Mouse (Mus musculus) Muller cell, postnatal 12 days (primary cell): ENCODE results near the gene Snai1.

Source experiments
- DNase-seq: peaks from one replicate; pipeline ENCODE4 v3.0.0-alpha.2; 2015; ENCODE audit errors: inconsistent ontology term

Snai1 gene

GRCm38 (mm10) chr2:167550341-167550854 is 12.4 kb downstream of the Snai1 start:
- no peak for DNase-seq

GRCm38 (mm10) chr2:167551342-167551920 is 13.4 kb downstream of the Snai1 start:
- no peak for DNase-seq

- DNase-seq, result no peak
Observed at GRCm38 (mm10) chr2:167552292-167552691, 14.3 kb downstream of the Snai1 start.

- DNase-seq, result peak; percentile 87
Observed at GRCm38 (mm10) chr2:167552927-167553402, 15.0 kb downstream of the Snai1 start.

- DNase-seq, result no peak
Observed at GRCm38 (mm10) chr2:167555766-167556165, 17.8 kb downstream of the Snai1 start.

- DNase-seq, result no peak
Observed at GRCm38 (mm10) chr2:167559413-167559812, 21.4 kb downstream of the Snai1 start.

- peak; percentile 72 for DNase-seq
Observed at GRCm38 (mm10) chr2:167562101-167562500, 24.1 kb downstream of the Snai1 start.

GRCm38 (mm10) chr2:167563035-167563434 is 25.0 kb downstream of the Snai1 start:
- DNase-seq, result no peak

- DNase-seq, result no peak
Observed at GRCm38 (mm10) chr2:167563703-167564102, 25.7 kb downstream of the Snai1 start.

- DNase-seq, result no peak
Observed at GRCm38 (mm10) chr2:167564551-167565311, 26.7 kb downstream of the Snai1 start.

- no peak for DNase-seq
Observed at GRCm38 (mm10) chr2:167565312-167565656, 27.3 kb downstream of the Snai1 start.

GRCm38 (mm10) chr2:167565682-167566081 is 27.7 kb downstream of the Snai1 start:
- DNase-seq, result no peak

- no peak for DNase-seq
Observed at GRCm38 (mm10) chr2:167568112-167568511, 30.1 kb downstream of the Snai1 start.

GRCm38 (mm10) chr2:167569934-167570651 is 32.1 kb downstream of the Snai1 start:
- DNase-seq, result peak; percentile 68

GRCm38 (mm10) chr2:167570815-167571214 is 32.8 kb downstream of the Snai1 start:
- DNase-seq, result no peak

- no peak for DNase-seq
Observed at GRCm38 (mm10) chr2:167571442-167572220, 33.6 kb downstream of the Snai1 start.

GRCm38 (mm10) chr2:167574814-167575213 is 36.8 kb downstream of the Snai1 start:
- DNase-seq, result peak; percentile 95

- no peak for DNase-seq
Observed at GRCm38 (mm10) chr2:167575581-167575980, 37.6 kb downstream of the Snai1 start.

- no peak for DNase-seq
Observed at GRCm38 (mm10) chr2:167576121-167576620, 38.2 kb downstream of the Snai1 start.

- no peak for DNase-seq
Observed at GRCm38 (mm10) chr2:167577186-167577785, 39.3 kb downstream of the Snai1 start.

- no peak for DNase-seq
Observed at GRCm38 (mm10) chr2:167578521-167578920, 40.5 kb downstream of the Snai1 start.
